Mouse (Mus musculus) heart, adult 11 months (tissue): ENCODE results near the gene Dlk1.

Experiments
- DNase-seq: peaks from one replicate; pipeline ENCODE4 v3.0.0; 2022

The Dlk1 gene

DNA sequence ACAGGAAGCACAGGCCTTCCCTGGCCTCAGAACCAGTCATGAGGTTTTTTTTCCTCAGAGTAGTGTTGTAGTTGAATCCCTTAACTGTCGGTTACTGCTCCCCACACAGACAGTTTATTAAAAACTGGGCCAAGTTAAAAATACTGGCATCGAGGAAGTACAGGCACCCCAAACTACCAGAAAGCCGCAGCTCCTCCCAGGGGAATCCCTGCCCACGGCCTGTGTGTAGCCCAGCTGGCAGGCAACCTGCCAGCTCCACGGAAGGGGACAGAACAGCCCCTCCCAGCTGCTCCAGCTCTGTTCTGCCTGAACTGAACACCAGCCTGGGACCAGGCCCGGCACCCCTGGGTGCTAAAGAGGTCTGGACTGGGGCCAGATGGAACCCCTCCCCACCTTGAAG, 11.3 kb upstream of the Dlk1 start:
- no peak for DNase-seq

DNA sequence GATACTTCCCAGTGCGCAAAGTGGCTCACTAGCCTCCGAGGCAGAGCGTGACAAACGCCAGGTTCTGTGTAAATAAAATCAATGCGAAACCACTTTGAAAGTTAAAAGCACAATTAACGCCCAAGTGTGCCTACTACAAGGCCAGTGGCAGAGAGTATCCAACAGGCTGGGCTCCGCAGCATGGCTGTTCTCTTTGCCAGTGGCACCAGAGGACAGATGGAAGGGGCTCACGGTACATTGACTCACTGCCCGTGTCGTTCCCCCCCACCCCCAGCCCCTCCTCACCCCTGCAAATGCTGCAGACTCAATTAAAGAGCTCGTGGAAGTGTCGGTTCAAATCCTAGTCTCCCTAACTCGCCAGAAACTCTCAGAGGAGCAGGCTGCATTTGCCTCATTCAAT, 10.5 kb upstream of the Dlk1 start:
- DNase-seq, result no peak

DNA sequence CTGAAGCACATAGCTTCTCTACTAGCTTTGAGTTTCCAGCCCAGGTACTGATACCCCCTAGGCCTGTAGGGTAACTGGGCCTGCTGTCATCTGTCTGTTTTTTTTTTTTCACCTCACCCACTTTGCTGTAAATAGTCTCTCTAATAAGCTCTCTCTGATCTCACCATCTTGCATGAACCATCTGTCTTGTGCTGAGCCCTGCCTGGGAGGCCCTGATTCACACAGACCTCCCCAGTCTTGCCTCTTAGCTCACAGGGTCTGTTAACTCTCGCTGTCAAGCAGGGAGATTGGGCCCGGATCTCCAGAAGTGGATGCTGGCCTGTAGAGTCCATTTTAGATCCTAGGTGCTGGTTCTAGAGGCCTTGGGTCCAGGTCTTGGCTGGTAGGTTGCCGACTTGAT, 9.3 kb upstream of the Dlk1 start:
- DNase-seq, result no peak

DNA sequence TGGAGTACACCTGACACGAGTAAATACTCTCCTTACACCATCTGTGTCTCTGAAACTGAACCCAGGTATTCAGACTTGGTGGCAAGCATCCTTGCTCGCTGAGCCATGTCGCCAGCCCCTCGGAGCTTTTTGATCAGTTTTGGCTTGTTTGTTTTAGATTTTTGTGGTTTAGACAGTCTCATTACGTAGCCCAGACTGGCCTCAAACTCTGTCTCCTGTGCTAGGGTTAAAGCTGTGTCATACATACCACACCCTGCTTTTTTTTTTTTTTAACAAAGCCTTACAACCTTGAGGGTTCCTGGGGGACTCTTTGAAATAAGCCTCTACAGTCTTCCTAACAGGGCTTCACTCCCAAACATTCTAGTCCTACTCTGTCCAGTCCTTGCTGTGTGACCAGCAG, 7.6 kb upstream of the Dlk1 start:
- DNase-seq, result no peak

DNA sequence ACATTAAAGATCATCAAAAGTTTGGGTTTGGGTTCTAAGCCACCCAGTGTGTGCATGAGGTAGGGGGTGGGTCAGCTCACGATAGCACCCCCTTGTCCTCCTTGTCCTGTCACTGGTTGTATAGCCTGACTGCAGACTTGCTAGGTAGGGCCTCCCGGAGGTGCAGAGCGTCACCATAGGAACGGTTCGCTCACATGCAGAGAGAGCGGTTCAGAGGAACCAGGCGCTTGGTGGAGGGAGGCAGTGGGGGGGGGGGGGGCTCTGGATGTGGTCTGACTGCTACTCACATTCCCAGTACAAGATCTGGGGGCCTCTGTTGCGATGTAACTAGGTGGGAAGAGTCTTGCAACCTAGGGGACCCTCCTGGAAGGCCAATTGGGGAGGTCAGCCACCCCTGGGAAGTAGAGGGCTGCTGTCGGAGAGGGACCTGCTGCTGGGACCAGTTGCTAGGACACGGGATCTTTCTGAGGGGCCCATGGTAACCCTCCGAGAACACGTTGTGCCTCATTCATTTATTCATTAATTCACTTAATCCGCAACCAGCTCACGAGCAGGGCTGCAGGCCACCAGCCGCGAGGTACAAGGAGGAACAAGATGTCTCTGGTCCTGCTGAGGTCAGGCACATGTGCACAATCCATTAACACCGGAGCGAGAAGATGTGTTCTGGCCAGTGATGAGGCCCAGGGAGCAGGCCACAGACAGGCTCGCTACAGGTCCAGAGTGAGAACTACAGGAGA, 7.0 kb upstream of the Dlk1 start:
- no peak for DNase-seq

DNA sequence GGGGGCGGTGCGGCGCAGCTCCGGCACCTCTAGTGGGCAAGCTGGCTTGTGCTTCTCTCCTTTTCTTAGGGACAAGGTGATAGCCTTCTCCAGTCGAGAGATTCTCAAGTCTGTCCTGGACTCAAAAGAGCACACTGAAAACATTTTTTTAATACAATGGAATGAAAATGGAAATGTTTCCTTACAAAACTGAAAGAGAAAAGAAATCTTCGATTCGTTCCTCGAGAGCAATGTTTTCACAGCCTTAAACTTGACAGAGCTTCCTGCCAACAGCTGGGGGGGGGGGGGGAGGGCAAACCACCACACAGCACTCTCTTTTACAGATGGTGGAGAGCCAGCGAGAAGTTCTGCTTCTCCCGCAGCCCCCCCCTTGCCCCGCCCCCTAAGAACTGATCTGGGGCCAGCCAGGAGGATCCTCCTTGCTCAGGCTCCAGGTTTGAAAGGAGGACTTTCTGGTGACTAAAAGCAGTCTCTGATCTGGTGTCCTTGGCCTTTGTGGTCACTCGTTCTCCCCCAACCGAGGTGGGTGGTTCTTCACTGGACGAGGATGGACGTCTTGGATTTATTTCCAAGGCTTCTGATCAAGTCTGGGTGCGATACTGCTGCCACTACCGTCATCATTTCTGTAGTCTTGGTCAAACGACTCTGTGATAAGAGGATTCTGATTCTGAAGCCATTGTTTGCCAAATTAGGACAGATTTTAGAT, 6.2 kb upstream of the Dlk1 start:
- no peak for DNase-seq

DNA sequence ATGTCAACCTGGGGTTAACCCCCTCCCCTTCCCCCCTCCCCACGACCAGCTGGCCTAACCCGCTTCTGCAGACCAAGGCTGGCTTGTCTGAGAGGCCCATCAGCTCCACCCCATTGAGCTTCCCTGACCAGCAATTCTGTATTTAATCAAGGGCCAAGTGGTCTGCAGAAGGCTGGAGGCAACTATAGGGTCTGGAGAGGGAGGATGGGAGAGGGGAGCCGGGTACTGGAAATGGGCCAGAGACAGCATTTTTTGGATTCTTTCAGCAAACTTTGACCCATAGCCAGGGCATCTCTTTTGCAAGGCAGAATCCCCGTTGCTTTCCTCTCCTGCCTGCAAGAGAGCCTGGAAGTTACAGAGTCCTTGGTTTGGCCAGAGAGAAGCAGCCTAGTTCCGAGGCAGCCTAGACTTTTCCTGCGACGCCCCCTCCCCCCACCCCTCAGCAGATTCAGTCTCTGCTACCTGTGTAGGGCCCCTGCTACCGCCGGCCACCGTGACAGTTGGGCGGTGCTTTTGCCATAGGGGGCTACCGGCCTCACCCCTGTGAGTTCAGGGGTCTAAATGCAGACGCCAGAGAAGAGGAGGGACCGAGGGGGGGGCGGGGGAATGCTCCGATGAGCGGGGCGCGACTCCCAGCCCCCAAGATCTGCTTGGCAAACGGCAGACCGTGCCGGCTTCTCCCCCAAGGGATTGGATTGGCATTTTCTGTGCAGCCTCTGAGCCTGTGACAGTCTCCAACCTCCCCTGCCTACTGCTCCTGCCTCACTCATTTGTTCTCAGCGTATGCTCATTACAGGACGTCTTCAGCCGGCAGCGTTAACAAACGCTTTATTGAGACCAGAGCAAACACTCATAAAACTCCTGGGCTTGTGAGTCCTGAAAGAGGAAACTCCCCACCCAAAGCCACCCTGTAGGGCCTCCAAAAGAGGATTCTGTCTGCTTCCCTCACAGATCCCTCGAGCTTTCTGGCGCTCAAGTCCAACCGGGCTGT, 2.9 kb upstream of the Dlk1 start:
- no peak for DNase-seq

DNA sequence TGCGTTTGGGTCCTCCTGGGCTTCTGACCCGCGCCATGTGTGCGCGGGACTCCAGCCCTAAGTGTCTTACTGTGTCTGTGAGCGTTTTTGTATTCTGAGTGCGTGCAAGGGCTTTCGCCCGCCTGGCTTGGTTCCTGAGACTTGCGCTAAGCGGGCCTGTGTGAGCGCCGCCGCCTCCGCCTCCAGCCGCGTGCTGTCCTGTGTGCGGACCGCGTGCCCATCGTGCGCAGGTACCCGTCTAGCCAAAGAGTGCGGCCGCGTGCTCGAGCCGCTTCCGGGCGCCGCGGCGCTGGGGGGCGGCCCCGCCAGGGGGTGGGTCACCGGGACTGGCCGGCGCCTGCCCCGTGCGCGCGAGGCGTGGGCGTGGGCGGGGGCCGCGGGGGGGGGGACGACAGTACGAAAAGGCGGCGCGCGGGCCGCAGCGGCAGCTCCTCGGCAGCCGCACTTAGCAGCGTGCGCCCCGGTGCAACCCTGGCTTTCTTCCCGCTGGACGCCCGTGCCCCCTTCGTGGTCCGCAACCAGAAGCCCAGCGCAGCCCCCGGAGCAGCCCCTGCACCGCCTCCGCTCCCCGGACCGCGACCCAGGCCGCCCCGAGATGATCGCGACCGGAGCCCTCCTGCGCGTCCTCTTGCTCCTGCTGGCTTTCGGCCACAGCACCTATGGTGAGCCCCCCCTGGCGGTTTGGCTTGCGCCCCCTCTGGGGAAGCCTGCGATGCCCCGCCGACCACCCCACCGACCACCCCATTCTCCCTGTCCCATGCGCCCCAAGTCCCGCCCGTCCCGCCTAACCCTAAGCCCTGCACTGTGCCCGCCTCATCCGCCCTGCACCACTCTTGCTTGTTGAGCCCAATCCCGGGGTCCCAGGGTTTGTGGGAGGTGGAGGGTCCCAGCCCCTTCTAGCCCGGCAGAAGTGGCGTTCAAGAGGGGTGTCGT, 708 bp downstream of the Dlk1 start:
- DNase-seq, result no peak

DNA sequence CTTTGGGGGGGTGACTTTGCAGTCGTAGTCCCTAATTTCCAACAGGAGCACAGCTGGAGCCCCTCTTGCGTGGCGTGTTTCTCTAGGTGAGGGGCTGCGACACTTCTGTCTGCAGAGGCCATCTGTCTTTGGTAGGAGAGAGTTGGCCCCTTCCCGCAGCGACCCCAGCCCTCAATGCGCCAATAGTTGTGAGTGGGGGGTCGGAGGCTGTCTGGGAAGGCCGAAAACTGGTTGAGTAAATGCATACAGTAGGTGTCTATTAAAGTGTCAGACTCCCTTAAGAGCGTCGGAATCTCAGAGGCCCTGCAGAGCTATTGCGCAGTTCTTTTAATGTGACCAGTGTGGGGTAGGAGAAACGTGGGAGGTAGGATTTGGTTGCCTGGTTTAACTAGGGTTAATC, 1.5 kb downstream of the Dlk1 start:
- DNase-seq, result no peak

DNA sequence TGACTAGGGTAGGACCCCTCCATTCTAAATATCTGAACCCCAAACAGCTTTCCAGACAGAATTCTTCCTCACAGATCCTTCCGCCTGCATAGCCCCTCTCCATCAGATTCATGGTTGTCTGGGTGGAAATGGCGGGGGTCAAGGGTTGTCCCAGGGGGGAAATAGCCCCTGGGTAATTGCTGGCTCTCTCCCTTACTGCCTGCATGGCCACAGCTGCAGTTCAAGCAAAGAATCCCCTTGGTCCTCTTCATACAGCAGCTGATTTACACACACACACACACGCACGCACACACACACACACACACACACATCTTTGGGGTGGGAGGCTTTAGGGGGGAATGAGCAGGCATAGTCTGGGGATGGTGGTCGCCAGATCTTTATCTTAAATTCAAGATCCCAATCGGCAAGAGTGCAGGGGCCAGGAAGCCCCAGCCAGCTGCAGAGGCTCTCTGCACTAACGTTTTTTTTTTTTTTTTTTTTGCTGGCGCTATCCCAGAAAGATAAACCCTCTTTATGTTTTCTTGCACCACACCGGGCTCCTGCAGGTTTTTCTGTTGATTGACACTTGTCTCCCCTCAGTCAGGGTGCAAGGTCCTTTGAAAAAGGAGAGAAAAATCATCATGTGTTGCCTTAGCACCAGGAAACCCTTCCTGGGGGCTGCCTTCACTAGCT, 4.0 kb downstream of the Dlk1 start:
- peak; percentile 19 for DNase-seq

DNA sequence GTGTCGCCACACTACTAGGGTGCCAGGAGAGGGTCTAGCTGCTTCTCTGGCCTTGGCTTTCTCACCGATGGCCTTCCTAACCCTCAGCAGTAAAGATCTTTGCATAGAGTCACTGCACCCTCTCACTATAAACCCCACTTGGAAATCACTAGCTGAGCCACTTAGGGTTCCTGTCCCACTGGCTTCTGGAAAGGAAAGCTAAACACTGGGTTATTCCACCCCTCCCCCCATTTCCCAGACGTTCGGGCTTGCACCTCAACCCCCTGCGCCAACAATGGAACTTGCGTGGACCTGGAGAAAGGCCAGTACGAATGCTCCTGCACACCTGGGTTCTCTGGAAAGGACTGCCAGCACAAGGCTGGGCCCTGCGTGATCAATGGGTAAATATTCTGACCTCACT, 5.2 kb downstream of the Dlk1 start:
- DNase-seq, result peak; percentile 68

DNA sequence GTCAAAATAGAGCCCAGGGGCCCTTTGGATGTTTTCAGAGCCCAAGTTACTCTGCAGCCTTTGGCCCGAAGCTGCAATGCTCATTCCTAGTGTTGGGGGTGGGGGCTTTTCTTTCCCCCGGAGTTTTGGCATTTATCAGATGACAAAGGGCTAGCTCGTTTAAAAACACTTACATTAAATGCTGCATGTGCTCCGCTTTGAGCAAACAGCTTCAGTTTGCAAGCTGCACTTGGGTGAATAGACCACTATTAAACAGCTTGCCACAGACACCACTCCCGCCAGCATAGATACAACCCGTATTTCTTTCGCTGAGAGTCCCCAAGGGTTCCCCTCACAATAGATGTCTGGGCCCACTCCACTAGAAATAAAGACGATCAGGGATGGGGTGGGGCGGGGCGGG, 6.3 kb downstream of the Dlk1 start:
- peak; percentile 58 for DNase-seq

DNA sequence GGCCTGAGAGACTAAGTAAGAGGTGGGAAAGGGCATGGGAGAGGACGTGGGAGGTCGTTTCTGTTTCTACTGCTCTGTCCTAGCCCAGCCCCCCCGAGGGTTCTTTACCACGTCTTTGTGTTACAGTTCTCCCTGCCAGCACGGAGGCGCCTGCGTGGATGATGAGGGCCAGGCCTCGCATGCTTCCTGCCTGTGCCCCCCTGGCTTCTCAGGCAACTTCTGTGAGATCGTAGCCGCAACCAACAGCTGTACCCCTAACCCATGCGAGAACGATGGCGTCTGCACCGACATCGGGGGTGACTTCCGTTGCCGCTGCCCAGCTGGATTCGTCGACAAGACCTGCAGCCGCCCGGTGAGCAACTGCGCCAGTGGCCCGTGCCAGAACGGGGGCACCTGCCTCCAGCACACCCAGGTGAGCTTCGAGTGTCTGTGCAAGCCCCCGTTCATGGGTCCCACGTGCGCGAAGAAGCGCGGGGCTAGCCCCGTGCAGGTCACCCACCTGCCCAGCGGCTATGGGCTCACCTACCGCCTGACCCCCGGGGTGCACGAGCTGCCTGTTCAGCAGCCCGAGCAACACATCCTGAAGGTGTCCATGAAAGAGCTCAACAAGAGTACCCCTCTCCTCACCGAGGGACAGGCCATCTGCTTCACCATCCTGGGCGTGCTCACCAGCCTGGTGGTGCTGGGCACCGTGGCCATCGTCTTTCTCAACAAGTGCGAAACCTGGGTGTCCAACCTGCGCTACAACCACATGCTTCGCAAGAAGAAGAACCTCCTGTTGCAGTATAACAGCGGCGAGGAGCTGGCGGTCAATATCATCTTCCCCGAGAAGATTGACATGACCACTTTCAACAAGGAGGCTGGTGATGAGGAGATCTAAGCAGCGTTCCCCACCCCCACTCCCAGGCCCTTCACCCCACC, 7.1 kb downstream of the Dlk1 start:
- peak; percentile 84 for DNase-seq

DNA sequence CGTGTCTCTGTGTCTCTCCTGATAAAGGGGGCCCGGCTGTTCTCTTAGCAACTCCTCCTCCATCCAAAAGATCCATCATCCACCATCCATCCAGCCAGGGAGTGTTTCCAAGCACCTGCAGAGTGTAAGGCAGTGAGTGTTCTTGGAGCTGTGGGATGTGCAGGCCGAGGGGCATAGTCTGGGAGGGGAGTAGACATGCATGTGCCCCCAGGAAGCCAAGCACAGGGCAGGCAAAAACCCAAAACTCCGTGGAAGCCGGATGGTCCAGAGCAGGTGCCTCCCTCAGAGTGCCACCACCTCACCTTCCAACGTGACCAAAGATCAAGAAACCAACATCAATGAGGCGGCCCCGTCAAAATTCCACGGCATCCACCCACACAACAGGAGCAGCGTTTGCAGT, 10.0 kb downstream of the Dlk1 start:
- DNase-seq, result peak; percentile 76

DNA sequence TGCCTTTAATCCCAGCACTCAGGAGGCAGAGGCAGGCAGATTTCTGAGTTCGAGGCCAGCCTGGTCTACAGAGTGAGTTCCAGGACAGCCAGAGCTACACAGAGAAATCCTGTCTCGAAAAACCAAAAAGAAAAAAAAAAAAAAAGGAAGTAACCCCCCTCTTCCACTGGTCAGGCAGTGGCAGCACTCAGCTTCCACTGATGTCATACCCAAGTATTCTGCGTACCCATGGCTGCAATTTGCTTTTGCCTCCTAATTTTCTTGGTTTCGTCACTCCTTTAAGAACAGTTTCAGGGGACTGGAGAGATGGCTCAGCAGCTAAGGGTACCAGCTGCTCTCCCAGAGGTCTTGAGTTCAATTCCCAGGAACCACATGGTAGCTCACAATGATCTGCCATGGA, 14.8 kb downstream of the Dlk1 start:
- peak; percentile 13 for DNase-seq

DNA sequence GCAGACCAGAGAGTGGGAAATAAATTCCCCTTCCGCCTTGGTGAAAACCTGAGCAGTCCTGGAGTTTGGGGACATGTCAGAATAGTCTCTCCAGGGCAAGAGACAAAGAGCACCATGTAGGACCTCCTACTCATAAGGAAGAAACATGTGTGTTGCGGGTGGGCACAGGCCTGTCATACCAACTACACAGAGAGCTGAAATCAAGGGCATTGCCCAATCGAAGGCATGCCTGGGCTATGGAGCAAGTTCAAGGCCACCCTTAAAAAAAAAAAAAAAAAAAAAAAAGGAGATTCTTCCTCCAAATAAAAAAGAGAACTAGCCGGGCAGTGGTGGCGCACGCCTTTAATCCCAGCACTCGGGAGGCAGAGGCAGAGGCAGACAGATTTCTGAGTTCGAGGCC, 17.2 kb downstream of the Dlk1 start:
- DNase-seq, result peak; percentile 41

DNA sequence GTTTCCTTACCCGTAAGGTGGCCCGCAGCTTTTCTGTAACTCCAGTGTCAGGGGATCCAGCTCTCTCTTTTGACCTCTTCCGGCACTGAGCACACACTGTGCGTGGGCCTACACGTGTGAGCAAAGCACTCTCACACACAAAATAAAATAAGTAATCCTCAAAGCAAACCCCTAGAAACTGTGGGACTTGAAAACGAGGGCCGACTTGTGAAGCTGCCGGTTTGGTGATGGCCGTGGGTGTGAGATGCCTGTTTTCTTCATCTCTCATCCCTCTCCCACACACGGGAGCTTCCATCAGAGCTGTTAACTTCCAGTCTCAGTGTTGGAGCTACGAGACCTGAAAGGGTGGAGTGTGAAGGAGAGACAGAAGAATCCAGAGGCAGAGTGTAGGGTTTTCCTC, 20.0 kb downstream of the Dlk1 start:
- peak; percentile 74 for DNase-seq

DNA sequence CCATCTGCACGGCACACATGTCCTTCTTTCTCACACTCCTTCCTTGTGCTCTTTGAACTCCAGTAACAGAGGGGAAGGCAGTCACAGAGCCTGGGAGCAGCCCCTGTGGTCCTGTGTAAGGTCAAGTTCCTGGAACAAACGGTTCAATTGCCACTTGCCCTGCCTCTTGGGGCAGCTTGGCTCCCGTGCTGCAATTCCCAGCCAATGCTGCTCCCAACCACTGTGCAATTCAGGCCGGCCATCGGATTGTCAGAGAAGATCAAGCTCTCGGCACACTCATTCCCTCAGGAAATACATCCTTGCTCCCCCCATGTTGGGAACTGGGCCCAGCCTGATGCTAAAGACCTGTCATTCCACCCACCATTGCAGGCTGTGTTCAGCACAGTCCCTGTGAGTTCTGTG, 21.0 kb downstream of the Dlk1 start:
- peak; percentile 88 for DNase-seq

DNA sequence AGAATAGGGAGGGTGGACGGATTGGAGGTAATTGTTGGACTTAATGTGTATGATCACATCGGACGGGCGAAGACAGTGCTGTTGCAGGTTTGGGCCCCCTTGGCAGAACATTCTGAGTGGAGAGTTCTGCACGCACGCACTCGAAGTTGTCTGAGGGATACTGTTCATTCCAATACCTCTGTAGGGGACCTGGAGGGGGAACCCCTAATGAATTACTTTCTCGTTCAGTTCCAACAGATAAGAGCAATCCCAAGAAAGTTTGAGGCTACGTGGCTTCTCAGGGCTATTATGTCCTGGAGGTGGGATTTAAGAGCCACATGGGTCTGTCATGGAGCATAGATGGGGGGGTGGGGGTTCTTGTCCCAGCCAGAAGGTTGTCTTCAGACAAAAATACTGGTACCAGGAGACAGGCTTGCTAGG, 21.6 kb downstream of the Dlk1 start:
- DNase-seq, result peak; percentile 62

DNA sequence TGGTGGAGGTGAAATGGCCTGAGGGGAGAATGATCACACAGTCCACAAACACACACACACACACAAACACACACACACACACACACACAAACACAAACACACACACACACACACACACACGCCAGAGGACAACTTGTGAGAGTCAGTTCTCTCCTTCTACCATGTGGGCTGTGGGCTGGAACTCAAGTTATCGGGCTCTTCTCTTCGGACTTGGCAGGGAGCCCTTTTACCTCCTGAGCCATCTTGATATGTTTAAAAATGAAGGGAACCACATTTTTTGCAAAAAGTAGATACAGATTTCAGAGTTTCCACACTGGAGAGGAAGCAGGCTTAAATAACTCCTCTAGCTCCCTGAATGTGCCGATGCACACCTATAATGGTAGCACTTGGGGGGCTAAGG, 22.9 kb downstream of the Dlk1 start:
- DNase-seq, result no peak

DNA sequence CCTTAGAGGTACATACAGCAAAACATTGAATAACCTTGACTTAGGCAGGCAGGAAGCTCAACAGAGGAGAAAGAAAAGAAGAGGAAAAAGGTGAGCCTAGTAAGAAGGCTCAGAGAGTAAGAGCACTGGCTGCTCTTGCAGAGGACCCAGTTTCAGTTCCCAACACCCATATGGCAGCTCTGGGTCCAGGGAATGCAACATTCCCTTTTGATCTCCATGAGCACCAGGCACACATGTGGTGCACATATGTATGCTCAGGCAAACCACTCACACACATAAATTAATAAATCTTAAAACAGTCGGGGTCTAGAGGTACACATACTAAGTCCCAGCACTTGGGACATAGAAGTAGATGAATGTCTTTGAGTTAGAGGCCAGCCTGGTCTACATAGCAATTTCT, 33.9 kb downstream of the Dlk1 start:
- peak; percentile 64 for DNase-seq
